Mouse (Mus musculus) thymus, postnatal 25 days (tissue): ENCODE measurements at regions not wholly inside any gene's neighbourhood (a gene's known extent, or its start where the extent isn't known, plus 50 kb on each side); places are given as distances from the start of the nearest gene placed in this dataset.

Source experiments
- DNase-seq: peaks from one replicate; pipeline ENCODE4 v3.0.0; 2022

GRCm38 (mm10) chr3:19458386-19458785 is 170.1 kb downstream of the 1700064H15Rik start:
- no peak for DNase-seq

DNA sequence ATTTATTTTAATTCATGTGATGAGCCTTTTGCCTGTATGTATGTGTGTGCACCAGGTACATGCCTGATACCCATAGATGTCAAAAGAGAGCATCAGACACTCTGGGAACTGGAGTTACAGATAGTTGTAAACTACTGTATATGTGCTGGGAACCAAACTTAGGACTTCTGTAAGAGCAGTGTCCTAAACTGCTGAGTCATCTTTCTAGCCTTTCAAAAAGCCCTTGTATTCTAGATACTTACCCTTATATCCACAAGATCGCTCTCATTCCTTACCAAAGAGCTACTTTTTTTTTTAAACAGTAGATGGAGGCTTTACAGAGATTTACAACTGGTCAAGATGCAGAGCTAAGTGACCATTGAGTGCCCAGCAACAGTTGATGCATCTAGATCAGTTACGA is 171.0 kb downstream of the 1700064H15Rik start:
- no peak for DNase-seq

- DNase-seq = no peak
Observed at GRCm38 (mm10) chr3:19455838-19456448, 172.5 kb downstream of the 1700064H15Rik start.

- no peak for DNase-seq
Observed at GRCm38 (mm10) chr3:19451022-19451421, 177.5 kb downstream of the 1700064H15Rik start.

GRCm38 (mm10) chr3:19448931-19449330 is 179.5 kb downstream of the 1700064H15Rik start:
- DNase-seq = no peak

DNA sequence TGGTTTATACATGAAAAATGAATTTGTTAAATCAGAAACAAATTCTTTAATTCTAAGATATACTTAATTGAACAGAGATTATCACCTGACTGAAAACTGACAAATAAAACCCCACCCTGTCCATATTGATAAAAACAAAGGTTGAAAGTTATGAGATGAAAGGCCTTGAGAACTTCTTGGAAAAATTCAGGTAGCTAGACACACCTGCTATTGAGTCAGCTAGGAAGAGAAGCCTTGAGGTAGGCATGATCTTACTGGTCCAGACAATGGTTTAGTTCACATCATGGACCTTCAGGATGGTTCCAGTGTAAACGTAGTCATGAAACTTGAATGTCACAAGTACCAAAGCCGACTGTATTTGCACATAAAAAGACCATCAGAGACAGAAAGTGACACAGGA is 180.3 kb downstream of the 1700064H15Rik start:
- DNase-seq = no peak

DNA sequence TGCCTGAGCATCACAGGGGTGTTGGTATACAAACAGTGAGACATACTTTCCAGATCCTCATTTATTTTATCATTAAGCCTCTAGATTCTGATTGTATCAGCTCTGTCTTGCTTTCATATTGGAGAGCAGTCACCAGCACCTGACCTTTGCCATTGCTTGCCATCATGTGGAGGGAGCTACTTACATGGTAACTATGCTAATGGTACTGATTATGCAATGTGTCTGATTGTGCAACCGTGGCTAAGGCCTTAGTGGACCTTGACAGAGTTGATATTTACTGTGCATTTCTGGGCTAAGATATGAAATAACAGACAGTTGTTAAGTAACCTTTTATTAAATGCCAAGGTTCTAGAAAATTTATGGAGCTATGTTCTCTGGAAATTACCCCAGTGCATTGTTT is 180.7 kb downstream of the 1700064H15Rik start:
- no peak for DNase-seq

GRCm38 (mm10) chr3:19444914-19445313 is 183.6 kb downstream of the 1700064H15Rik start:
- no peak for DNase-seq

GRCm38 (mm10) chr3:19441827-19442226 is 186.7 kb downstream of the 1700064H15Rik start:
- no peak for DNase-seq

DNA sequence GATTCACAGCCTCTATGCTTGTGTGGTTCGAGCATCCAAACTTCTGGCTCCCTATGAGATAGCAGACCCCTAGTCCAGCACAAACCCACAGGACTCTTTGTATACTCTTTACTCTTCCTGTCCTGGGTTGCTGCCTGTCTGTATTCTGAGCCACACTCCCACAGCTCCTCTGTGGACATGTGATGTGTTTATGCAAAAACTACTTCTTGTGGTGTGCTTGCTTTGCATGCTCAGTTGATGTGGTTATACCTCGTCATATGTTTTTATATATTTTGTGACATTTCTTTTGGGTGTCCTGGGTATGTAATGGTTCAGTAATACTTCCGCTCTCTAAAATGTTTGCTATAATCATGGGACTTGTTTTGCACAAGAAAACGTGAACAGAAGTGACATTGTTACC is 198.3 kb downstream of the 1700064H15Rik start:
- peak; percentile 8 for DNase-seq

DNA sequence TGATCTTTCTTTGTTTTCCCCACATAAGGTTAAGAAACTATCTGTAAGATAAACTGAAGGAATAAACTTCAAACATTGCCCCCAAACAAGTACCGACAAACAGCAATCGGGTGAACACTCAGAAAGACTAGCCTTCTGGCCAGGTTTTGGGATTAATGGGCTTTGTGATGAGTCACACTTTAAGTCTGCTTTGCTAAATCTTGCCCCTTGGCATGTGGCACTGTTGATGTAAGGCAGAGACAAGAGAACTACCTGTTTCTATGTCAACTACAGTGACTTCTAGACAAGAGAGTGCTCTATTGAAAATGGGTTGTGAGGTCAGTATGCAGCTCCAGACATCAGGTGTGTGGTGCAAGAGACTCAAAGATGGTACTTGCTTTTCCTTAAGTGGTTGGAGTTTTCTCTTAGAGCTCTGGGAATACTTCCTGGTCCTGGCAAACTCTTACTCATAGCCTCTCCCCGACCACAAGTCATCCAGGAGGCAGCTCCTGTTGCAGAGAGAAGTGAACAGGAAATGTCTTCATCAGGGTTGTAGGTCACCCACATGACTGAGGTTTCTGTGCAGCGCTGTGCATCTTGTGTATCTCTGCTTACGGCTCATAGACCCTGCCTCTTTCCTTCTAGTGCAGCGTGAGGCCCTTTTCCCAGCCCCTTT is 198.9 kb downstream of the 1700064H15Rik start:
- DNase-seq = peak; percentile 39

DNA sequence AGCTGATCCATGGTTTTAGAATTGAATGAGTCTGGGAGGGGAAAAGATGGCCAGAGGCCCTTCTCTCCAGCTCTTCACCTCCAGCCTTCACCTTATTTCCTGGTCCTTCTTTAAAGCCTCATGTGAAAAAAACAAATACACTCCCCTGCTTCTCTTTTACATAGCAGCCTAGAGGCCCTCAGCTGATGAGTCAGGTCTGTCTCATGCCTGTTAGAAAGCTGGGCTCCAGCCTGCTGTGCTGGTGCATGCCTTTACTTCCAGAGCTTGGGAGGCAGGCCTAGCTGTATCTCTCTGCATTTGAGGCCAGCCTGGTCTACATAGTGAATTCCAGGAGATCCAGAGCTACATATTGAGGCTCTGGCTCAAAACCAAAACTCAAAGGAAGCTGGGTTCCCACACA is 199.5 kb downstream of the 1700064H15Rik start:
- DNase-seq = no peak

- DNase-seq = no peak
Observed at GRCm38 (mm10) chr3:19426130-19426556, 202.3 kb downstream of the 1700064H15Rik start.

GRCm38 (mm10) chr3:19425322-19425721 is 203.2 kb downstream of the 1700064H15Rik start:
- no peak for DNase-seq

- DNase-seq = no peak
Observed at GRCm38 (mm10) chr3:19424384-19424783, 204.1 kb downstream of the 1700064H15Rik start.

GRCm38 (mm10) chr3:19421430-19421944 is 207.0 kb downstream of the 1700064H15Rik start:
- DNase-seq = no peak

GRCm38 (mm10) chr3:19420912-19421311 is 207.6 kb downstream of the 1700064H15Rik start:
- no peak for DNase-seq

DNA sequence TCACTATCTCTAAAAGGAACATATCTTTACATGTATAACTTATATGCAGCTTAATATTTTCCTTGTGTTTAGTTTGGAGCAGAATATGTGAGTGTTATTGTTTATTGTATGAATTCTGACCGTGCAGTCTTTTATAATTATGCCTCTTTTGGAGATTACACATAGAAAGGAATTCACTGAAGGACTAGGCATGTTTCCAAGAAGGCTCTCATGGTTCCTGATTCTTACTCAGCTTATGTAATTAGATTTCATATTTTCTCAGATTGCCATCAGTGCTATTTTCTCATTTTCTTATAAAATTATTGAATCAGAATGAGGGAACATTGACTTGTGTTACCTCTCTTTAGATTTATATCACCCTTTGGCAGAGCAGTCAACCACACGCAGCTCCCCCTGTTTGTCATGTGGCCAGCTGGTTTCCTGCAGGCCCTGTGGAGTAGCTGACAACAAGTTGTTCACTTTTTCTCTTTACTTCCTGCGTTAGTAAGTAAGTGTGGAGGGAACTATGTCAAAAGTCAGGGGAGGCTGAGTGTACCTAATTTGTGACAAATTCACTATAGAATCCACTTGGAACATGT is 217.4 kb downstream of the 1700064H15Rik start:
- DNase-seq = peak; percentile 61

DNA sequence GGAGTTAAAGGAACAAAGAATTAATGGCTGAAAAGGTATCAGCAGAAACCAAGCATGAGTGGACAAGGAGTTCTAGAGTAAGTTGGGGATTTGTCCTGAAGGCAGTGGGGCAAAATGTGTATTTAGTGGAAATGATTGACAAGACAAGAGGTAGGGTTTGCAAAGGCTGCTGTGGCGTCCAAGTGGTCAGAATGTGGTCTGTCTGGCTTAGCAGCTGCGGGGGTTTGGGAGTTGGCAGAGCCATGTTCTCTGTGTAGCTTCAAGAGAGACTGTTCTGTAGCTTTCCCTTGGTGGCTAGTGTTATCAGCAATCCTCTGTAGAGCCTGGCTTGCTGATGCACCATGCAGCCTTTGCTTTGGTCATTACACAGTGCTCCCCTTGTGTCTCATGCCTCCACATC is 220.2 kb downstream of the 1700064H15Rik start:
- no peak for DNase-seq

GRCm38 (mm10) chr3:19407591-19408090 is 220.8 kb downstream of the 1700064H15Rik start:
- DNase-seq = no peak

- DNase-seq = no peak
Observed at GRCm38 (mm10) chr3:19406351-19407151, 221.9 kb downstream of the 1700064H15Rik start.

- no peak for DNase-seq
Observed at GRCm38 (mm10) chr3:19385675-19386074, 242.8 kb downstream of the 1700064H15Rik start.

DNA sequence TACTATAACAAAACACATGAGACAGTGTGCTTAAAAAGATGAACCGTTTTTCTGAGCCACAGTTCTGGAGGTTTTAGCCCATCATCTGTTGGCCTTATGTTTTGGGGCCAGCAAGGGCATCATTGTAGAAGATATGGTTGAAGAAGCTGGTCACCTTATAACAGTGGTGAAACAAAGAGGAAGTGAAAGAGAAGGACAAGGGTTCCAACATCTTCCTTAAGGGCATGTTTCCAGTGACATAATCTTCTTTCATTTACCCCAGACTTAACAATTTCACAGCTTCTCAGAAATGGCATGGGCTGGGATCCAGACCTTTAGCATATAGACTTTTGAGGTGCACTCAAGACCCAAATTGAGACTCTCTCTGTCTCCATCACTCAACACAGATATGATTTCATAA is 259.5 kb downstream of the 1700064H15Rik start:
- no peak for DNase-seq
